Mouse (Mus musculus) heart, adult 18-20 months (tissue): ENCODE measurements around the gene Olfr851. TPM values are rescaled to one million over a fixed set of nuclear protein-coding genes. Genes with fewer than 3 reads are reported as not detected.

Source experiments
- DNase-seq, 2 experiments: peaks; one replicate each; pipeline ENCODE4 v3.0.0; 2021 to 2022; ENCODE audit warnings: mixed read lengths in 1 of 2
- long read RNA-seq, 2 experiments: library from polyadenylated mRNA; stranded (forward); transcript quantifications; one replicate each; pipeline ENCODE4 v2.0.0; 2021
- total RNA-seq, 2 experiments: library from RNA; stranded (reverse); gene quantifications; 2 replicates each; pipeline ENCODE4 v1.2.3; 2021

The Olfr851 gene
- not detected for total RNA-seq
- long read RNA-seq, experiment 1: 0 reads
- long read RNA-seq, experiment 2: 0 reads

DNA sequence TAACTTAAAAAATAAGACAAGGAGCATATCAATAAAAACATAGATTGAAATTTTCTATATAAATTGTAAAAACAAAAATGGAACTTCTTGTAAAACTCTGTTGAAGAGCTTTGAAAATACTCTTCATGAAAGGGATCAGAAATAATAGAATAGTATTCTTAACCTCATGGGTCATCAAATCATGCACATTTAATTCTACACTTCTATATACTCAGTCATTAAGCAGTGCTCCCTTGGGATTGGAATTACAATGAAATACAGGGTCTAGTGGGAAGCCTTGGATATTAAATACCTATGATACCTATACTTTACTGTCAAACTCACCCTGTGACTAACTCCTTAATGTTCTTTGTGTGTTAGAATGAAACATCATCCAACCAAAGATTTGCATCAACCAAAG, at the start of gene Olfr851:
TSS of gene Olfr851 (plus strand) at position 301 of the 400 bp plus-strand sequence.
- no peak for DNase-seq

DNA sequence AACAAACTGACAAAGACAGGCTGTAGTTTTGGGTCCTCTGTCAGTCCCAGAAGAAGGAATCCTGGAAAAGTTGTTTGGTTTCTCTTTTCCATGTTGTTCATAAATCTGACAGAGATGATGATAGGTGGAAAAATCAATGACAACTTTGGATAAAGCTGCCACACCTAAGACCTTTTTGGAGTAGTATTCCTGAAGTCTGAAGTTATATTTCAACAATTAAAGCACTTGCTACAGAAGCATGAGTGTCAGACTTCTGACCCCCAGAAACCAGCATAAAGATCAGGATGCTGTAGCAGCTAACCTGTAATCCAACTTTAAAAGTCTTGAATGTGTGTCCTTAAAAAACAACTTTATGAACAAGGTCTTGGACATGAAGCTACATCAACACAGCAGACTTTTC, 14.9 kb upstream of the Olfr851 start, which contains the start of gene Olfr850:
TSS of gene Olfr850 (minus strand) at position 101 of the 400 bp plus-strand sequence.
- DNase-seq: no peak

DNA sequence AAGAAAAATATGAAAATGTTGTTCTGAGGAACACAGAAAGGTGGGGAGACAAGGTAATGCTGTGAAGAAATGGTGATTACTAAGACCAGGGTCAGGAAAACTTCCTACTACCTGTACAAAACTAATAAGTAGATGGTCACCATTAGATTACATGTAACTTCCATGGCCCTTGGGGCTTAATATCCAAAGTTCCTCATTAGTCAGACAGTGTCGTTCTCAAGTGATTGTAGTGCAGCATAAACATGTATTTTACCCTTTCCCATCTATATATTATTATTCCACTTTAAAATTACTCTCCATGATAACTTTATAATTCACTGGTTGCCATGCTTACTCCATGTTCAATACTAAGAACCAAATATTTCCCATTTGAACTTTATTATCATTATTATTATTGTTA, 47.9 kb downstream of the Olfr851 start, which contains the start of gene Olfr853:
TSS of gene Olfr853 (minus strand) at position 101 of the 400 bp plus-strand sequence.
- DNase-seq: no peak

Other genes starting within 250 kb of the Olfr851 start
- not detected for gene Olfr843, start 241.3 kb upstream of the Olfr851 start, total RNA-seq
- not detected for gene Olfr844, start 176.9 kb upstream of the Olfr851 start, total RNA-seq
- not detected for gene Olfr845, start 156.8 kb upstream of the Olfr851 start, total RNA-seq
- not detected for gene Olfr846, start 129.3 kb upstream of the Olfr851 start, total RNA-seq
- gene Olfr847, start 114.6 kb upstream of the Olfr851 start, total RNA-seq: not detected
- not detected for gene Olfr849, start 53.0 kb upstream of the Olfr851 start, total RNA-seq
- not detected for gene Olfr850, start 15.0 kb upstream of the Olfr851 start, total RNA-seq
- not detected for gene Olfr853, start 47.8 kb downstream of the Olfr851 start, total RNA-seq
- gene Olfr854, start 74.1 kb downstream of the Olfr851 start, total RNA-seq: not detected
- not detected for gene Olfr855, start 89.3 kb downstream of the Olfr851 start, total RNA-seq
- 10 to 100 TPM; 14.0 to 14.9 TPM for gene Zfp317, start 128.8 kb downstream of the Olfr851 start, total RNA-seq
- gene Olfr857, start 216.1 kb downstream of the Olfr851 start, total RNA-seq: not detected